Mouse (Mus musculus): ENCODE data around the gene Polr2h.

Gene Polr2h

GRCm38 (mm10) chr16:20765244-20765643, 47.8 kb downstream of the Polr2h start:
- DNase-seq (ENCODE audit: inconsistent age in 2 of 2, low spot score in 1 of 2) = peak; percentile 43 to 77

All from adrenal gland, adult (tissue).